Mouse (Mus musculus): Measurements from ENCODE around the gene Pou4f1.
"Not testable (repeated sequence)": the region's sequence is repeated elsewhere in the genome, so short reads cannot be mapped to it uniquely, and the experiment has no call there.

The Pou4f1 gene

GRCm38 (mm10) chr14:104467966-104468622, at the start of gene Pou4f1:
Gene Pou4f1 (minus strand): TSS chr14:104467999.
- peak; percentile 81 for DNase-seq (ENCODE audit: extremely low spot score)

GRCm38 (mm10) chr14:104511664-104512063, 43.9 kb upstream of the Pou4f1 start:
- DNase-seq (ENCODE audit: extremely low spot score) = no peak

GRCm38 (mm10) chr14:104502761-104503160, 35.0 kb upstream of the Pou4f1 start:
- DNase-seq (ENCODE audit: extremely low spot score) = not testable (repeated sequence)

DNA sequence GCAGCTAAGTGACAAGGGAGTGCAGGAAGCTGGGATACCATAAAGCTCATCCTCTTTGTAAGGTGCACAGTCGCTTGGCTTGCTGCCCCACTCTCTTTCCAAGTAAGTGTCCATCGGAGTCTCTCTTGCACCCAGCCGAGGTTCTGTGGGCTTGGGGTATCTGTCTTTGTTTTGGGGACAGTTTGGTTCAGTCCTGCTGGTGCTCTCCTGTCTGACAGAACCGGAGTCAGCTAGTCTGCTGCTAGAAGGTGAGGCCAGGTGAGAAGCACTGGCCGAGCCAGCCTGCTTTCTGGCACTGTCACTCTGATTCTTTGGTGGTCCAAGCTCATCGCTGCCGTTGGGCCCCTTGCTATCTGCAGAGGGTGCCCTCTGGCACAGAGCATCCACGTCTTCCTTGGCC, 12.0 kb upstream of the Pou4f1 start:
- no peak for DNase-seq (ENCODE audit: extremely low spot score)

- DNase-seq (ENCODE audit: extremely low spot score) = no peak
These were observed 10.8 kb upstream of the Pou4f1 start for GRCm38 (mm10) chr14:104478593-104478992.

- DNase-seq (ENCODE audit: extremely low spot score) = no peak
These were observed 9.8 kb upstream of the Pou4f1 start for GRCm38 (mm10) chr14:104477616-104478015.

GRCm38 (mm10) chr14:104475438-104475837, 7.6 kb upstream of the Pou4f1 start:
- DNase-seq (ENCODE audit: extremely low spot score) = no peak

DNA sequence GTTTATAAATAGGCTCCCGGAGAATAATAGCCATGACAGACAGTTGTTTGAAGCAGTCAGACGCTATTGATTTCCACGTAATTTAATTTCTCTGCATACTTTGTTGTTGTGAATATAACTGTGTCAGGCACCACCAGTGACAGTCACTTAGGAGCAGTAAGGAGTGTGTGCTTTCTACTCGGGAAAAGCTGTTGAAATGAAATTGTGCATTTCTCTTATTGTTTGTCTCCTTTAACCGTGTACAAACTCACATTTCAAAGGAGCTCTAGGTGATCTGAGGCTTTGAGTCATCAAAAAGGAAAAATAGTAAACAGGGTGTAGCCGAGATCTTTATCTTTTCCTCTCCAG, 798 bp upstream of the Pou4f1 start:
- DNase-seq (ENCODE audit: extremely low spot score) = peak; percentile 17

GRCm38 (mm10) chr14:104467133-104467965, 450 bp downstream of the Pou4f1 start:
- peak; percentile 43 for DNase-seq (ENCODE audit: extremely low spot score)

GRCm38 (mm10) chr14:104466557-104466956, 1.2 kb downstream of the Pou4f1 start:
- peak; percentile 28 for DNase-seq (ENCODE audit: extremely low spot score)

DNA sequence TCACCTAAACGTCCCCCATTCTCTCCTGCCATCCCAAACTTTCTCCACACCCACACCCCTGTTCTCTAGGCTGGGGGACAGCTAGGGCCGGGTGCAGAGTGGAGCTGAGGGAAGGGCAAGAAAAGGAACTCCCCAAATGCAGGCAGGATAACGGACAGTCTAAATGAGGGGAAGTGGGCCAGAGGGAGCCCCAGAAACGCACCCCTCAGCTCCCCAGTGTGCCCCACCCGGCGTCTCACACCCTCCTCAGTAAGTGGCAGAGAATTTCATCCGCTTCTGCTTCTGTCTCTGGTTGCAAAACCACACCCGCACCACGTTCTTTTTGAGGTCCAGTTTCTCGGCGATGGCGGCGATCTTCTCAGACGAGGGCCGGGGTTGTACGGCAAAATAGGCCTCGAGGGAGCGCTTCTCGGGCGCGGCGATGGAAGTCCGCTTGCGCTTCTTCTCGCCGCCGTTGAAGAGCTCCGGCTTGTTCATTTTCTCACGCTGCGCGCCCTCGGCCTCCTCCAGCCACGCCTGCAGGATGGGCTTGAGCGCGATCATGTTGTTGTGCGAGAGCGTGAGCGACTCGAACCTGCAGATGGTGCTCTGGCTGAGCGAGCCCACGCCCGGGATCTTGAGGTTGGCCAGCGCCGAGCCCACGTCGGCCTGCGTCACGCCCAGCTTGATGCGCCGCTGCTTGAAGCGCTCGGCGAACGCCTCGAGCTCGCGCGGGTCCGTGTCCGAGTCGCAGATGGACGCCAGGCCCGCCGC, 2.1 kb downstream of the Pou4f1 start:
- DNase-seq (ENCODE audit: extremely low spot score) = peak; percentile 53

GRCm38 (mm10) chr14:104464841-104465240, 3.0 kb downstream of the Pou4f1 start:
- no peak for DNase-seq (ENCODE audit: extremely low spot score)

- DNase-seq (ENCODE audit: extremely low spot score) = peak; percentile 25
These were observed 4.1 kb downstream of the Pou4f1 start for GRCm38 (mm10) chr14:104463631-104464250.

DNA sequence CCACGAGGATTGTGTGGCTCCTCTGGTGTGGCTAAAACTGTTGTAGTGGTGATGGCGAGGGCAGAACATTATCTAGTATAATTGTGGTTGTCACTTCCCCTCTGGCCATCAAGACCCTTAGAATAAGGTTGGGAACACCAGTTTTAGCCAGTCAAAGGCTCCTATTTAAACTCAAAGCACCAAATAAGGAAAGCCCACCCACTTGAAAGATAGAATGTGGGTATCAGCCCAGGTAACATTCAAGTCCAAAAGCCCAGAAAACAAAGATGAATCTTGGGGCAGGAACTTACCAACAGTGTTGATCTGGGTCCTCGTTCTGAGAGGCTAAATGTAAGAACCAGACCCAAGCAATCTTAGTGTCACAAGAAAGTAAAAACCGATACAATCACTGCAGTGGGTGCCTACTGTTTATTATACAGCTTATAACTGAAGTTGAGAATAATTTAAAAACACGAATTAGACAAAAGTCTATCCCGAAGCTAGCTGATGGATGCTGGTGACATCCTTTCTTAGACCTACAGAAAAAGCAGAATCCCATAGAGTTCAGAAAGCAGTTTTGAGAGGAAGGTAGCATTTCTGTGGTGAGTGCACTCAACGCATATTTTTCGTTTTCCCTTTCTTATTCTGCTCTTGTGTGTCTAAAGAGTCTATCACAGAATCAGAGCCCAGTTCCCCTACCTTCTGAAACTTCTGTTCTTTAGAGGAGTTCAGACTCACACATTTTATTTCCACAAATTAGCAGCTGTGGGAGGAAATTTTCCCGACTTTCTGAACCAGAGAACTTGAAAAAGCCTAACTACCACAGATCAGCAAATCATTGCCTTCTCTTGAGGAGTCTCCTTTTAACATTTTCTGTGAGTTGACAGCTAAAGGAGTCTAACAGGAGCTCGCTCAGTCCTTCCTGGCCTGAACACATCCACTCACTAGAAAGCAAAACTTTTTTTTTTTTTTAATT, 6.2 kb downstream of the Pou4f1 start:
- peak; percentile 40 for DNase-seq (ENCODE audit: extremely low spot score)

GRCm38 (mm10) chr14:104460325-104461285, 7.2 kb downstream of the Pou4f1 start:
- DNase-seq (ENCODE audit: extremely low spot score) = peak; percentile 88

- peak; percentile 45 for DNase-seq (ENCODE audit: extremely low spot score)
These were observed 8.2 kb downstream of the Pou4f1 start for GRCm38 (mm10) chr14:104459513-104460111.

GRCm38 (mm10) chr14:104458728-104459512, 8.9 kb downstream of the Pou4f1 start:
- DNase-seq (ENCODE audit: extremely low spot score) = no peak

DNA sequence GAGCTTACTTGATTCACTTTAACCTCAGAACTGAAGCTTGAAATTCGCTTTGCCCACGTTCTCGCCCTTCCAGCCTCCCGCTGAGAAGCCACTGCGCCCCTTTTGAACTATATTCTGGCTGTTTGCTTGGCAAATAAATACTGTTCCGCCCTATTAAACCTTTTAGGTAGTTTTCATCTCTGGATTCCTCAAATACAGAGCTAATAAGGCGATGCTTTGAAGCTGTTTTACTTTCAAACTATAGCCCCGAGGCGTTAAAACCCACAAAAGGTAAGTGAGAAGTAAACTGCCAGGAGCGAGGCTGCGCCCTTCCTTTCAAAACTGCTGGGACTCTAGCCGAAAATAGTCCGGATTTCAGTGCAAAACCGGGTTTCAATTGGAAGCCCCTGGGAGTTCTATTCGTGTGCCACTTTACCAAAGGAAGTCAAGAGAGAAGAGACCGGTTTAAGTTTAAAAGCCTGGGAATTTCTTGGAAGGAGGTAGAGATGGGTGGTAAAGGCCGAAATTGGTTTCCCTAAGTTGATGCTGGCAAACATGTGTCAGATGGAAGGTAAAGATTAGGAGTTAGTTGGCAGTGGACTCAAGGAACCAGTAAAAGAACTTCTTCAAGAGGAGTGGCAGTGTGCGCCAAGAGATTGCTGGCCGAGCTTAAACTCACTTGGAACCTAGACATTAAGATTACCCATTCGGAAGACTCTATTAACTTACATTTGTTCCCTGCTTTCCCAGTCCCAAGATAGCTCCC, 9.7 kb downstream of the Pou4f1 start:
- DNase-seq (ENCODE audit: extremely low spot score) = peak; percentile 52

Measured in embryo, embryonic 9.5 days (tissue).